Mouse (Mus musculus): ENCODE measurements around the gene Rgl2. TPM values are rescaled to one million over a fixed set of nuclear protein-coding genes. Genes with fewer than 3 reads are reported as not detected.
"Not testable (repeated sequence)": the region's sequence is repeated elsewhere in the genome, so short reads cannot be mapped to it uniquely, and the experiment has no call there.

Gene Rgl2
- 43.6 to 72.8 TPM (median 71.4 TPM) in 3 replicates for total RNA-seq (2017)

- ATAC-seq (replicated peaks; ENCODE audit: insufficient number of reproducible peaks, low FRiP score, low TSS enrichment, poor library complexity, severe bottlenecking) = peak; percentile 49
Measured at GRCm38 (mm10) chr17:33929371-33930279, at the start of gene Rgl2. Gene Rgl2, plus strand, starts transcription at chr17:33929543.

GRCm38 (mm10) chr17:33884320-33884719 lies 45.0 kb upstream of the Rgl2 start:
- ATAC-seq (replicated peaks; ENCODE audit: insufficient number of reproducible peaks, low FRiP score, low TSS enrichment, poor library complexity, severe bottlenecking) = not testable (repeated sequence)

- not testable (repeated sequence) for ATAC-seq (replicated peaks; ENCODE audit: insufficient number of reproducible peaks, low FRiP score, low TSS enrichment, poor library complexity, severe bottlenecking)
Measured at GRCm38 (mm10) chr17:33887802-33888201, 41.5 kb upstream of the Rgl2 start.

GRCm38 (mm10) chr17:33888230-33888629 lies 41.1 kb upstream of the Rgl2 start:
- not testable (repeated sequence) for ATAC-seq (replicated peaks; ENCODE audit: insufficient number of reproducible peaks, low FRiP score, low TSS enrichment, poor library complexity, severe bottlenecking)

- not testable (repeated sequence) for ATAC-seq (replicated peaks; ENCODE audit: insufficient number of reproducible peaks, low FRiP score, low TSS enrichment, poor library complexity, severe bottlenecking)
Measured at GRCm38 (mm10) chr17:33889941-33890532, 39.3 kb upstream of the Rgl2 start.

- ATAC-seq (replicated peaks; ENCODE audit: insufficient number of reproducible peaks, low FRiP score, low TSS enrichment, poor library complexity, severe bottlenecking) = peak; percentile 97
Measured at GRCm38 (mm10) chr17:33890533-33891059, 38.7 kb upstream of the Rgl2 start, which contains the start of gene Kifc1. Gene Kifc1, minus strand, starts transcription at chr17:33890661.

GRCm38 (mm10) chr17:33891357-33891756 lies 38.0 kb upstream of the Rgl2 start:
- ATAC-seq (replicated peaks; ENCODE audit: insufficient number of reproducible peaks, low FRiP score, low TSS enrichment, poor library complexity, severe bottlenecking) = no peak

GRCm38 (mm10) chr17:33891892-33892291 lies 37.5 kb upstream of the Rgl2 start:
- not testable (repeated sequence) for ATAC-seq (replicated peaks; ENCODE audit: insufficient number of reproducible peaks, low FRiP score, low TSS enrichment, poor library complexity, severe bottlenecking)

GRCm38 (mm10) chr17:33892429-33892828 lies 36.9 kb upstream of the Rgl2 start:
- ATAC-seq (replicated peaks; ENCODE audit: insufficient number of reproducible peaks, low FRiP score, low TSS enrichment, poor library complexity, severe bottlenecking) = no peak

- not testable (repeated sequence) for ATAC-seq (replicated peaks; ENCODE audit: insufficient number of reproducible peaks, low FRiP score, low TSS enrichment, poor library complexity, severe bottlenecking)
Measured at GRCm38 (mm10) chr17:33893011-33893410, 36.3 kb upstream of the Rgl2 start.

GRCm38 (mm10) chr17:33897114-33897794 lies 32.1 kb upstream of the Rgl2 start:
- ATAC-seq (replicated peaks; ENCODE audit: insufficient number of reproducible peaks, low FRiP score, low TSS enrichment, poor library complexity, severe bottlenecking) = no peak

- ATAC-seq (replicated peaks; ENCODE audit: insufficient number of reproducible peaks, low FRiP score, low TSS enrichment, poor library complexity, severe bottlenecking) = not testable (repeated sequence)
Measured at GRCm38 (mm10) chr17:33898193-33898592, 31.1 kb upstream of the Rgl2 start.

- 0 out of 2 replicates have a peak, but pooled peaks have one; percentile 16 for ATAC-seq (replicated peaks; ENCODE audit: insufficient number of reproducible peaks, low FRiP score, low TSS enrichment, poor library complexity, severe bottlenecking)
Measured at GRCm38 (mm10) chr17:33899642-33900041, 29.7 kb upstream of the Rgl2 start.

GRCm38 (mm10) chr17:33900281-33900988 lies 28.9 kb upstream of the Rgl2 start:
- ATAC-seq (replicated peaks; ENCODE audit: insufficient number of reproducible peaks, low FRiP score, low TSS enrichment, poor library complexity, severe bottlenecking) = no peak

GRCm38 (mm10) chr17:33900989-33901314 lies 28.4 kb upstream of the Rgl2 start:
- ATAC-seq (replicated peaks; ENCODE audit: insufficient number of reproducible peaks, low FRiP score, low TSS enrichment, poor library complexity, severe bottlenecking) = no peak

GRCm38 (mm10) chr17:33901653-33902052 lies 27.7 kb upstream of the Rgl2 start:
- ATAC-seq (replicated peaks; ENCODE audit: insufficient number of reproducible peaks, low FRiP score, low TSS enrichment, poor library complexity, severe bottlenecking) = no peak

- ATAC-seq (replicated peaks; ENCODE audit: insufficient number of reproducible peaks, low FRiP score, low TSS enrichment, poor library complexity, severe bottlenecking) = no peak
Measured at GRCm38 (mm10) chr17:33902079-33902478, 27.3 kb upstream of the Rgl2 start.

GRCm38 (mm10) chr17:33902491-33902890 lies 26.9 kb upstream of the Rgl2 start:
- 0 out of 2 replicates have a peak, but pooled peaks have one; percentile 37 for ATAC-seq (replicated peaks; ENCODE audit: insufficient number of reproducible peaks, low FRiP score, low TSS enrichment, poor library complexity, severe bottlenecking)
